Mouse (Mus musculus) forebrain, embryonic 15.5 days (tissue): ENCODE measurements around the gene Noa1. TPM values are rescaled to one million over a fixed set of nuclear protein-coding genes. Genes with fewer than 3 reads are reported as not detected.

Source experiments
- ATAC-seq: fragments of 200-750 bp; cut with Nextera tagmentation; replicated peaks from 2 replicates; pipeline ENCODE4 v1.8.0; 2017; ENCODE audit warnings: mild to moderate bottlenecking, moderate TSS enrichment, moderate library complexity
- H3K27ac ChIP-seq: fragments of 300-500 bp; sonication (generic); replicated peaks from 2 replicates; pipeline ENCODE4 v1.5.1; 2015; ENCODE audit warnings: mild to moderate bottlenecking, inconsistent platforms
- H3K27me3 ChIP-seq: fragments of 300-500 bp; sonication (generic); 2 replicates; pipeline ENCODE4 v1.6.1; 2015; ENCODE audit warnings: inconsistent platforms
- H3K36me3 ChIP-seq: fragments of 300-500 bp; sonication (generic); 2 replicates; pipeline ENCODE4 v1.6.1; 2015; ENCODE audit warnings: mild to moderate bottlenecking, inconsistent platforms
- H3K4me1 ChIP-seq: fragments of 300-500 bp; sonication (generic); 2 replicates; pipeline ENCODE4 v1.6.1; 2015; ENCODE audit warnings: inconsistent platforms
- H3K4me2 ChIP-seq: fragments of 300-500 bp; sonication (generic); replicated peaks from 2 replicates; pipeline ENCODE4 v1.6.1; 2015; ENCODE audit warnings: mild to moderate bottlenecking, inconsistent platforms
- H3K4me3 ChIP-seq: fragments of 300-500 bp; sonication (generic); 2 replicates; pipeline ENCODE4 v1.5.1; 2015; ENCODE audit warnings: mild to moderate bottlenecking, inconsistent platforms
- H3K9ac ChIP-seq: fragments of 300-500 bp; sonication (generic); replicated peaks from 2 replicates; pipeline ENCODE4 v1.6.1; 2015; ENCODE audit warnings: mild to moderate bottlenecking, inconsistent platforms
- H3K9me3 ChIP-seq: fragments of 300-500 bp; sonication (generic); 2 replicates; pipeline ENCODE4 v1.6.1; 2016; ENCODE audit warnings: inconsistent platforms
- WGBS: fragments of 180-500 bp; shearing (Covaris S2); methylation state at CpG from one replicate; pipeline ENCODE4 v1.1.7; 2015; ENCODE audit warnings: mixed read lengths; 5-methylcytosine and 5-hydroxymethylcytosine counted together
- polyA plus RNA-seq: library from polyadenylated mRNA; unstranded; fragments of >200 nt; fragmentation: Nextera tagmentation; extraction: Ambion mirVana; gene quantifications from 2 replicates; pipeline ENCODE4 v1.2.1, GENCODE M21; 2015

The Noa1 gene
- polyA plus RNA-seq, 1 experiment from 2014 or later, result 42.7 TPM

DNA sequence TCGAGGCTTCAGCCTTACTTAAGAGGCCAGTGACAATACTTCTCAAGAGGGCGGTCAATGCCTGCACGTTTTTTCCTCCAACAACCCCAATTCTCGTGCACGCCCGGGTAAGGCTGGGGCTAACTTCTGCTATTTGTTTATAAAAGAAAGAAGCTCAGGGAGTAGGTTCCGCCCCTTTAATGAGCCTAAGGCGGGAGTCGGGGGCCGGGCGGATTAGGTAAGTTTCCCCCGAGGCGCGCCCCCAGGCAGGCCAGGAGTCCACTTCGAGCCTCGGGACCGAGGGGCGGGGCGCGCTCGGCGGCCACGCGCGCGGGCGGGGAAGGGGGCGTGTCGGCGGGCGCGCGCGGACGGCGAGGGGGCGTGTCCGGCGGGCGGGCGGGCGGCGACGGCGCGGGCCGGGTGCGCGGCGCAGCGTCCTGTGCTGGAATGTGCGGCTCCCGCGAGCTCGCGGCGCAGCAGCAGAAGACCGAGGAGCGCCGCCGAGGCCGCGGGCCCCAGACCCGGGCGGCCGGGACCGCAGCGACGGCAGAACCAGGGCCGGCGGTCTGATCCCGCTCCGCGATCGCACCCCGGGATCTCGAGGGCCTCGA lies 44.7 kb downstream of the Noa1 start, which contains the start of gene Rest:
TSS of gene Rest (plus strand) at position 411 of the 590 bp plus-strand sequence.
- under 1% methylated on average over 54 of the region's 78 CpGs for WGBS
- H3K27me3 ChIP-seq, result peaks cover 2% of the 10 kb centered on the region; the same call in 1 of the 2 replicates
- H3K4me2 ChIP-seq, result peak within 1 kb of the TSS; percentile 75

DNA sequence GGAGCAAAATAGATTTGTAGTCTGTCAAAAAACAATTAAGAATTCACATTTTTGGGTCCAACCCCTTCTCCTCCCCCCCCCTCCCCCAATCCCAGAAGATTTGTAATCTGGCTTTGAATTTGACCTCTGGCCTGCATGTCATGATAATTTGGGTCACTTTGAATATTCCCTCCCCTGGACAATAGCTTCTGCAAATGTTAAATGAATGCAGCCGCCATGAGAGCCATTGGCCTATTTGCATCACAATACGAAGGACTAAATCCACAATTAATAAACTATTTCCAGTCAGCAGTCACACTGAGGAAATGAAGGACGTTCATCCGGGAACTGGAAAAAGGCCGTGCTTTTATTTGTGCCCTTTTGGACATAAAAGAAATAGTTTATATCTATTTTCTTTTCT lies 47.8 kb downstream of the Noa1 start:
- no peak overlapping the region for H3K27ac ChIP-seq
- no peak overlapping the region for H3K4me3 ChIP-seq
- H3K4me1 ChIP-seq, result peaks cover 10% of the 10 kb centered on the region
- no peaks in the 10 kb centered on the region for H3K36me3 ChIP-seq
- peaks cover 2% of the 10 kb centered on the region; the same call in 1 of the 2 replicates for H3K27me3 ChIP-seq
- 15% methylated on average over 5 of the region's 5 CpGs for WGBS
- no peak for ATAC-seq
- H3K9me3 ChIP-seq, result no peaks in the 10 kb centered on the region
- no peak overlapping the region for H3K4me2 ChIP-seq
- H3K9ac ChIP-seq, result no peak overlapping the region

More for the DNA sequence above, 44.7 kb downstream of the Noa1 start, which contains the start of gene Rest:
- Histone ChIP-seq H3K9me3 (no peaks in the 10 kb centered on the region), H3K4me1 (peaks cover 16% of the 10 kb centered on the region), H3K9ac (peak within 1 kb of the TSS; percentile 68), H3K27ac (peak within 1 kb of the TSS; percentile 84), H3K4me3 (peak within 1 kb of the TSS; percentile 96), H3K36me3 (peaks cover 6% of the 10 kb centered on the region; the same call in 1 of the 2 replicates)
- ATAC-seq, result peak; percentile 87

DNA sequence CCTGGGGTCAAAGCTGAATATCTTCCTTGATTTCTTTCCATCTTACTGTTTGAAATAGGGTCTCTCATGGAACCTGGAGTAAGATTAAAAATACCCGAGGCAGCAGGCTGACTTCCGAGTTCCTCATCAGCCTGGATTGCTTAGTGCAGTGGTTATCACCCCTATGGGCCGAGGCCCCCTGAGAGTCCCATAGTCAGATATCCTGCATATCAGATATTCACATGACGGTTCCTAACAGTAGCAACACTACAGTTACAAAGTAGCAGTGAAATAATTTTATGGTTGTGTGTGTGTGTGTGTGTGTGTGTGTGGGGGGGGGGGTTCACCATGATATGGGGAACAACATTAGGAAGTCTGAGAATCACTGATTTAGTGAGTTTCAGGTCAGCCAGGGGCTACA lies 48.7 kb downstream of the Noa1 start:
- H3K27ac ChIP-seq, result no peak overlapping the region
- no peaks in the 10 kb centered on the region for H3K36me3 ChIP-seq
- 79% methylated on average over 4 of the region's 4 CpGs for WGBS
- no peaks in the 10 kb centered on the region for H3K9me3 ChIP-seq
- H3K4me1 ChIP-seq, result 0 out of 2 replicates have a peak, but pooled peaks cover 3% of the 10 kb centered on the region
- no peak overlapping the region for H3K4me3 ChIP-seq
- H3K4me2 ChIP-seq, result no peak overlapping the region
- ATAC-seq, result no peak
- H3K27me3 ChIP-seq, result no peaks in the 10 kb centered on the region
- H3K9ac ChIP-seq, result no peak overlapping the region

DNA sequence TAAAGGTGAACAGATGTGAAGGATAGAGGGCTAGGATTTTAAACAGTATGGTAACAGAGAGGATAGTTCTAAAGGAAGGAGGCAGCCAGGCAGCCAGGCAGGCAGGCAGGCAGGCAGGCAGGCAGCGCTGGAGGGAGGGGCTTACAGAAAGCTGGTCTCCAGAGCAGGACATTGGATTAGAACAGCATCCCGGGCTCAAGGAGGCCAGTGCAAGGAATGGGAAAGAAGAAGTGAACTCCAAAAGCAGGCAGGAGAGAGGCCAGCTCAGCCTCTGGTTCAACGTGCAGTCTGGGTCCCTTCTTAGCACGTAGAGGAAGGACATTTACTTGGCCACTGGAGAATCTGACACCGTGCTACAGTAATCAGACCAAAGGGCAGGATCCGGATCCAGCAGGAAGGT lies 49.7 kb downstream of the Noa1 start:
- Histone ChIP-seq H3K27ac (no peak overlapping the region), H3K36me3 (no peaks in the 10 kb centered on the region), H3K9ac (no peak overlapping the region), H3K4me3 (no peak overlapping the region), H3K4me1 (0 out of 2 replicates have a peak, but pooled peaks cover 3% of the 10 kb centered on the region), H3K27me3 (no peaks in the 10 kb centered on the region), H3K4me2 (no peak overlapping the region), H3K9me3 (no peaks in the 10 kb centered on the region)
- WGBS, result 62% methylated on average over 6 of the region's 6 CpGs
- ATAC-seq, result no peak

DNA sequence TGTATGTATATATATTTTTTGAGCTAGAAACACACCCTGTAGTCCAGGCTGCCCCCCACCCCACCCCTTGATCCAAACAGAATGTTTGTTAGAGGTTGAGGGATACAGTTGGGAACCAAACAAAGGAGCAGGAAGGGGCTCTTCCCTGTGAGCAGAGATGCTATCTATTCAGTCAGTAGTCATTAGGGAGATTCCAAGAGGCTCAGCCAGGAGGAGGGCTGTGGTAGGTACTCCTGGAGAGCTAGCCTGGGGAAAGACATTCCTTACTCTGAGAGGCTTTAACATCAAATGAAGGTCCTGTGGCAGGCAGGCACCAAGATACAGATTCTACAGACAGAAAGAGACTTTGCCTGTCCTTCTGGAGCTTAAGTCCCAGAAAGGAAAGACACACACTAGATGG lies 50.6 kb downstream of the Noa1 start:
- H3K27me3 ChIP-seq, result no peaks in the 10 kb centered on the region
- no peak overlapping the region for H3K4me3 ChIP-seq
- H3K9ac ChIP-seq, result no peak overlapping the region
- H3K36me3 ChIP-seq, result no peaks in the 10 kb centered on the region
- no peaks in the 10 kb centered on the region for H3K4me1 ChIP-seq
- no peaks in the 10 kb centered on the region for H3K9me3 ChIP-seq
- ATAC-seq, result no peak
- no peak overlapping the region for H3K27ac ChIP-seq
- no peak overlapping the region for H3K4me2 ChIP-seq

DNA sequence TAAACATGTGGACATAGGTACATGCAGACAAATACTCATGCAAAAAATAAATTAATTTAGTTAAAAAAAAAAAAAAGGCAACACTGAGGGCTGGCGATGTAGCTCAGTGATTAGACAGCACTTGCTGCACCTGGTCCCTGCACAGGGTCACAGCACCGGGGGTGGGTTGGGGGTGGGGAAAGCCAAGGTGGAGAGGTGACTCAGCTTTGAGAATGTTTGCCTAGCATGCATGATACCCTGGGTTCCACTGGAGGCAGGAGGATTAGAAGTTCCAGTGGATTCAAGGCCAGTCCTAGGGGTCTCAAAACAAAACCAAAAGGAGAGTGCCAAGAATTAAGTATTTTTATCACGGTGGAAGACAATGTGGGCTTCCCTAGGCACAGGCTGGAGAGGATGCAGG lies 52.3 kb downstream of the Noa1 start:
- WGBS, result 79% methylated on average over 3 of the region's 3 CpGs
- no peak for ATAC-seq
- Histone ChIP-seq H3K4me2 (no peak overlapping the region), H3K9me3 (no peaks in the 10 kb centered on the region), H3K36me3 (no peaks in the 10 kb centered on the region), H3K4me1 (no peaks in the 10 kb centered on the region), H3K27me3 (no peaks in the 10 kb centered on the region), H3K9ac (no peak overlapping the region), H3K4me3 (no peak overlapping the region), H3K27ac (no peak overlapping the region)

DNA sequence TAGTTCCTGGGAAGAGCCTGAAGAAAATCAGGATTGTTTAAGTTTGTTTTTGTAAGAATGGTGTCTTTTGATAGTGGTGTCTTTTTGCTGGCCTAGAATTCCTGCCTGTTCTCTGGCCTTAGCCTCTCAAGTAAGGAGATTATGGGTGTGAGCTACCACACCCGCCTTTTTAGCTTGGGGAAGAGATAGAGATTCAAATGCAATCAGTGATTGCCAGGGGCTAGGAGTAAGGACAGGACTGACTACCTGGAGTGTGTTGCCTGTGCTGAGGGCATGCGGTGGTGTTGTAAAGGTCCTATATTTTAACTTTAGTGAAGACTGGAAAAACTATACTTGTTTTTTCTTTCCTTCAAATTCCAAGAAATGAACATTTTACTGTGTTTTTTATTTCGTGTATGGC lies 55.5 kb downstream of the Noa1 start:
- Histone ChIP-seq H3K9ac (no peak overlapping the region), H3K4me3 (no peak overlapping the region), H3K27me3 (no peaks in the 10 kb centered on the region), H3K36me3 (no peaks in the 10 kb centered on the region), H3K4me1 (no peaks in the 10 kb centered on the region), H3K4me2 (no peak overlapping the region), H3K9me3 (no peaks in the 10 kb centered on the region), H3K27ac (no peak overlapping the region)
- no peak for ATAC-seq
- WGBS, result 71% methylated on average over 3 of the region's 3 CpGs

DNA sequence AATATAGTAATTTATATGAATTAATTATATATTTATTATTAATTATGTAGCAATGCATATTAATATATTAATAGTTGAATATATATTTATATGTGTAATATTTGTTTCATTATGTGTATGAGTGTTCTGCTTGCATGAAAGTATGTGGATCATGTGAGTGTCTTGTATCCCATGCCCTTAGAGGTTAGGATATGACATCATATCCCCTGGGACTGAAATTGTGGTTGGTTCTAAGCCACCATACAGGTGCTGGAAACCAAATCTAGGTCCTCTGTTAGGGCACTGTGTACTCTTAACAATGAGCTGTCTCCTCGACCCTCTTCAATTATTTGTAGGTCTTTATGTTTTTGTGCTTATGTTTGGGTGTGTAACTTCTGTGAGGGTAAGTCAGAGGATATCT lies 56.7 kb downstream of the Noa1 start:
- no peak overlapping the region for H3K9ac ChIP-seq
- no peaks in the 10 kb centered on the region for H3K36me3 ChIP-seq
- ATAC-seq, result no peak
- H3K27me3 ChIP-seq, result no peaks in the 10 kb centered on the region
- no peaks in the 10 kb centered on the region for H3K4me1 ChIP-seq
- 79% methylated on average over 1 of the region's 1 CpGs for WGBS
- H3K9me3 ChIP-seq, result no peaks in the 10 kb centered on the region
- H3K4me3 ChIP-seq, result no peak overlapping the region
- H3K4me2 ChIP-seq, result no peak overlapping the region
- no peak overlapping the region for H3K27ac ChIP-seq

DNA sequence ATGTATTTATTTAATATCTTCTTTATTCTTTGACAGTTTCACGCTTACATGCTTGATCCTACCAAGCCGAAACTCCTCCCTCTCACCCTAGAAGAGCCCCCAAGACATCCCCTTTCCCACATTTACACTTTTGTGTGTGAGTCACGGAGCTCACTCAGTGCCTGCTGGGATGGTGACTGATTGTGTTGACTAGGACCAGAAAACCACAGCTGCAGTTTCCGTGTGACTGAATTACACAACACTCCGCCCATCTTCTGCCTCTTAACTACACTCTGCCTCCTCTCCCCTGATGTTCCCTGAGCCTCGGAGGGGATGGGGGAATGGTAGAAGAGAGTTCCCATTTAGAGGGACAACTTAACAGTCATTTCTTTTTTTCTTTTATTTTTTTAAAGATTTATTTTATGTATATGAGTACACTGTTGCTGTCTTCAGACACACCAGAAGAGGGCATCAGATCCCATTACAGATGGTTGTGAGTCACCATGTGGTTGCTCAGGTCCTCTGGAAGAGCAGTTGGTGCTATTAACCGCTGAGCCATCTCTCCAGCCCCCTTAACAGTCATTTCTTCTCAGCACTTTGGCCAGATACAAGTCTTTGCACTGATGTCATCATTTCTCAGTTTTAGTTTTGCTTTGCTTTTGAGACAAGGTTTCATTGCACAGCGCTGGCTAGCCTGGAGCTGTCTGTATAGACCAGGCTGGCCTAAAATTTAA lies 57.6 kb downstream of the Noa1 start:
- no peaks in the 10 kb centered on the region for H3K36me3 ChIP-seq
- no peak overlapping the region for H3K4me3 ChIP-seq
- no peaks in the 10 kb centered on the region for H3K9me3 ChIP-seq
- H3K4me2 ChIP-seq, result no peak overlapping the region
- 62% methylated on average over 8 of the region's 8 CpGs for WGBS
- H3K4me1 ChIP-seq, result no peaks in the 10 kb centered on the region
- no peak for ATAC-seq
- no peaks in the 10 kb centered on the region for H3K27me3 ChIP-seq
- no peak overlapping the region for H3K27ac ChIP-seq
- no peak overlapping the region for H3K9ac ChIP-seq

DNA sequence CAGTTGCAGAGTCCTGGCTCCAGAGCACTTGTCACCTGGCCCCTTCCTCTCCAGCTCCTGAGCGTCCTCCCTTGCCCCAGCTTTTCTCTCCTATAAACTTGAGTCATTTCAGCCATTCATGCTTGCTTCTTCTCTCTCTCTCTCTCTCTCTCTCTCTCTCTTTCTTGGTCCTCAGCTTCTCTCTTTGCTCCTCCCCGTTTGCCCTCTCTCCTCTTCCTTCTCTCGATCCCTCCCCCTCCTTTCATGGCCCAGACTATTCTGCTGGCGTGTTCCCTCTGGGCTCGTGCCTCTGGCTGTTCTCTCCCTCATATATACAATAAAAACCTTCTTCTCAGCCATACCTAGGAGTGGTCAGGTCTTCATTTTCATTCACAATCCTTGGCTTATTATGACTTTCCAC lies 58.2 kb downstream of the Noa1 start:
- Histone ChIP-seq H3K9ac (no peak overlapping the region), H3K4me2 (no peak overlapping the region), H3K4me1 (no peaks in the 10 kb centered on the region), H3K36me3 (no peaks in the 10 kb centered on the region), H3K4me3 (no peak overlapping the region), H3K9me3 (no peaks in the 10 kb centered on the region), H3K27ac (no peak overlapping the region), H3K27me3 (no peaks in the 10 kb centered on the region)
- 25% methylated on average over 5 of the region's 5 CpGs for WGBS
- ATAC-seq, result no peak

DNA sequence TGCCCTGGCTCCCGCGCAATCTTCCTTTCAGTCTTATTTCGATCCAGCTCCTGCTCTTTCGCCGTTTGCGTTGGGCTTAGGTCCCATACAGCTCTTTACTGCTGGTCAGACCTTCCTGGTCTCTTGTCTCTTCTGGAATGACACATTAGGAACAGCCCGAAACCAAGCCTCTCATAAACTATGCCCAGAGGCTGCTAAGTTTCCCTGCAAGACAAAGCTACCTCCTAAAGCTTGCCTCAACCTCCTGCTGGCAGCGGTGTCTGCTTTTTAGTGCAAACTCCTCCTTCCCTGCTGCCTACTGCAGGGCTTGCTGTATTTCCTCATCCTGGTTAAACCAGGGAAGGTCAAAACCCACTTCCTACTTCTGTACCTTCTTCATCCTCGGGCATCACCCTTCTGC lies 59.8 kb downstream of the Noa1 start:
- no peak overlapping the region for H3K4me3 ChIP-seq
- no peaks in the 10 kb centered on the region for H3K27me3 ChIP-seq
- WGBS, result 70% methylated on average over 9 of the region's 9 CpGs
- no peak overlapping the region for H3K9ac ChIP-seq
- no peaks in the 10 kb centered on the region for H3K9me3 ChIP-seq
- H3K4me2 ChIP-seq, result no peak overlapping the region
- no peak for ATAC-seq
- no peaks in the 10 kb centered on the region for H3K36me3 ChIP-seq
- H3K27ac ChIP-seq, result no peak overlapping the region
- H3K4me1 ChIP-seq, result peaks cover 12% of the 10 kb centered on the region

DNA sequence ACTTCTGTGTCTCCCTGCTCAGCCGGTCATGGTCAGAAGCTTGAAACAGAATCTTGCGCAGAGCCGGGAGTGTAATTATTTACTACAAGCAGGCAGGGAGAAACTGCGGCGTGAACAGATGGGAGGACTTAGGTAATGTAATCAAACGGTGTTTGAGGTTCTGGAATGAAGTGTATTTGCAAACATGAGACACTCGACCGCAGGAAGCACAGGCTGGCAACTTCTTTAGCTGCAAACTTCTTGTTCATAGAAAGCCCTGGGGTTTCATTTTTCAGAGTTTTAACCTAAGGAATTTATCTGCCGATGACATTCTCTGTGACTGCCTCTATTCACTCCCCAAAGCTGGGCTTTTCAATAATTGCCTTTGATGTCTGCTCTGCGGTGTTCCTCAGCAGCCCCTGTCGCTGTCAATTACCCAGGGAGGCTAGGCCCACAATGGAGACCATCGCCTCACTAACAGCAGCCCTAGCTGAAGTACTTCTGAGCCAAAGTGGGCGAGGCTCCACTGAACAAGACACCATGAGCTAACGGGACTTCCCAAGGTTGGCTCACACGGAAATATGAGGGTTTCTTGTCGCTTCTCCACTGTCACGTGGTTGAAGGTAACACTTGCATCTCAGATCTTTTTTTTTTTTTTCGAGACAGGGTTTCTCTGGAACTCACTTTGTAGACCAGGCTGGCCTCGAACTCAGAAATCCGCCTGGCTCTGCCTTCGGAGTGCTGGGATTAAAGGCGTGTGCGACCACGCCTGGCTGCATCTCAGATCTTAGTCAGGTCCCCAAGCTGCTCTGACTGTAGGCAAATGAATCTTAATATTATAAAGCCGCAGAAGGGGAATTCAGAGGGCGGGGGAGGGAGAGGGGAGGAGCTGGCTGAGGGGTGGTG lies 63.9 kb downstream of the Noa1 start:
- WGBS, result 20% methylated on average over 26 of the region's 26 CpGs
- H3K9me3 ChIP-seq, result no peaks in the 10 kb centered on the region
- H3K27me3 ChIP-seq, result no peaks in the 10 kb centered on the region
- H3K4me1 ChIP-seq, result peaks cover 12% of the 10 kb centered on the region
- H3K4me3 ChIP-seq, result peak overlapping the region; percentile 9; the same call in 1 of the 2 replicates
- H3K36me3 ChIP-seq, result no peaks in the 10 kb centered on the region
- H3K4me2 ChIP-seq, result peak overlapping the region; percentile 35
- ATAC-seq, result peak; percentile 66
- no peak overlapping the region for H3K9ac ChIP-seq
- H3K27ac ChIP-seq, result no peak overlapping the region
